ENCODE assay signal across 7 mouse cellular contexts in genomic region chr11:69621571-69622268, GRCm38 (mm10). TPM values are rescaled to one million over a fixed set of nuclear protein-coding genes. Genes with fewer than 3 reads are reported as not detected.
DNase-seq lines count a peak whose midpoint lies in the region; ATAC-seq and TF ChIP-seq lines count a peak whose summit lies in the region.

Gene Sat2, plus strand, starts transcription at chr11:69622024.

- peaks cover 46% of the 10 kb centered on the region for H3K4me1 ChIP-seq in G1E (ENCODE audit: insufficient read depth, low read depth, low read length)
- peaks cover 8% of the 10 kb centered on the region for H3K4me1 ChIP-seq in embryonic facial prominence, embryonic 15.5 days
- peaks cover 12% of the 10 kb centered on the region for H3K4me1 ChIP-seq in heart, embryonic 15.5 days (replicated peaks)

- H3K9me3 ChIP-seq in G1E (replicated peaks), result no peaks in the 10 kb centered on the region
- no peaks in the 10 kb centered on the region for H3K9me3 ChIP-seq in embryonic facial prominence, embryonic 15.5 days (replicated peaks)
- no peaks in the 10 kb centered on the region for H3K9me3 ChIP-seq in heart, embryonic 15.5 days (replicated peaks)

- no peaks in the 10 kb centered on the region for H3K36me3 ChIP-seq in G1E (replicated peaks)
- H3K36me3 ChIP-seq in embryonic facial prominence, embryonic 15.5 days, result no peaks in the 10 kb centered on the region
- no peaks in the 10 kb centered on the region for H3K36me3 ChIP-seq in heart, embryonic 15.5 days

- peak within 1 kb of the TSS; percentile 63 for H3K9ac ChIP-seq in embryonic facial prominence, embryonic 15.5 days
- H3K9ac ChIP-seq in heart, embryonic 15.5 days, result peak within 1 kb of the TSS; percentile 82

- H3K4me2 ChIP-seq in embryonic facial prominence, embryonic 15.5 days (replicated peaks), result peak within 1 kb of the TSS; percentile 79
- H3K4me2 ChIP-seq in heart, embryonic 15.5 days, result peak within 1 kb of the TSS; percentile 86

- WGBS in embryonic facial prominence, embryonic 15.5 days, result 1% methylated on average over 20 of the region's 20 CpGs
- 2% methylated on average over 20 of the region's 20 CpGs for WGBS in heart, embryonic 15.5 days

- TF ChIP-seq CTCF in G1E (IDR thresholded peaks at IDR 0.05; ENCODE audit: low read depth, low read length), result no peak

- peaks cover 15% of the 10 kb centered on the region for H3K27me3 ChIP-seq in G1E (ENCODE audit: insufficient read depth, low read length)
- no peaks in the 10 kb centered on the region; the same call in 1 of the 2 replicates for H3K27me3 ChIP-seq in embryonic facial prominence, embryonic 15.5 days
- H3K27me3 ChIP-seq in heart, embryonic 15.5 days, result 0 out of 2 replicates have a peak, but pooled peaks cover 2% of the 10 kb centered on the region

- H3K27ac ChIP-seq in embryonic facial prominence, embryonic 15.5 days (replicated peaks), result peak within 1 kb of the TSS; percentile 83
- H3K27ac ChIP-seq in heart, embryonic 15.5 days, result peak within 1 kb of the TSS; percentile 71

- peak within 1 kb of the TSS; percentile 69 for H3K4me3 ChIP-seq in G1E (ENCODE audit: low read depth, low read length)
- peak within 1 kb of the TSS; percentile 60 for H3K4me3 ChIP-seq in embryonic facial prominence, embryonic 15.5 days (replicated peaks)
- H3K4me3 ChIP-seq in heart, embryonic 15.5 days, result peak within 1 kb of the TSS; percentile 73

- DNase-seq in G1E (ENCODE audit: low spot score), result no peak
- peak; percentile 67 to 77 for DNase-seq in adrenal gland, postnatal 36 days
- DNase-seq in kidney, postnatal 36 days, result peak; percentile 63 to 77
- peak; percentile 38 for DNase-seq in lung, postnatal 14 days
- DNase-seq in testis, postnatal 10 days (ENCODE audit: low spot score), result peak; percentile 74

- peak; percentile 34 for ATAC-seq in G1E (ENCODE audit: extremely low read depth, insufficient number of reproducible peaks, low FRiP score, poor library complexity, severe bottlenecking)
- peak; percentile 83; the same call in 1 of the 2 replicates for ATAC-seq in embryonic facial prominence, embryonic 15.5 days (ENCODE audit: insufficient number of reproducible peaks, low FRiP score, low TSS enrichment, low read depth)
- ATAC-seq in heart, embryonic 15.5 days (replicated peaks; ENCODE audit: insufficient number of reproducible peaks, insufficient read depth, low FRiP score, low read depth), result peak; percentile 76

RNA-seq across cellular contexts. Expression of gene Sat2, which starts in this region (rescaled TPM):
- total RNA-seq in G1E (2014; fragmentation: Nextera tagmentation) (2.4 and 7.3 TPM in 2 replicates), G1E (2017) (1.5 and 2.6 TPM in 2 replicates)
- polyA plus RNA-seq in G1E (2012), result 0.09 TPM in 1 of 2 replicates, not detected in the other
- total RNA-seq in adrenal gland, postnatal 36 days (2021), result 10 to 100 TPM in 1 of 2 experiments, 1 to 10 TPM in 1; 5.7 to 11.3 TPM
- polyA plus RNA-seq in embryonic facial prominence, embryonic 15.5 days (2015; fragmentation: Nextera tagmentation; extraction: Ambion mirVana), result 19.8 and 22.5 TPM in 2 replicates
- 14.3 and 16.7 TPM in 2 replicates for polyA plus RNA-seq in heart, embryonic 15.5 days (2015; fragmentation: Nextera tagmentation; extraction: Ambion mirVana)

Comparison
In these comparisons a context has a peak if more than half of its experiments do, and no peak if none do; other contexts are left out.
1. RNA of gene Sat2 (polyA plus RNA-seq): 19.8 to 22.5 TPM in embryonic facial prominence, embryonic 15.5 days and 14.3 to 16.7 TPM in heart, embryonic 15.5 days; 0.09 TPM in G1E; every median in the first group is over 10 times any median in the second.
2. Peak in every context shown above with its lines, with median percentiles within 50 percentile points of each other: ATAC-seq and H3K4me3 ChIP-seq.